ENCODE assay signal across 23 mouse cellular contexts in the genomic region with DNA sequence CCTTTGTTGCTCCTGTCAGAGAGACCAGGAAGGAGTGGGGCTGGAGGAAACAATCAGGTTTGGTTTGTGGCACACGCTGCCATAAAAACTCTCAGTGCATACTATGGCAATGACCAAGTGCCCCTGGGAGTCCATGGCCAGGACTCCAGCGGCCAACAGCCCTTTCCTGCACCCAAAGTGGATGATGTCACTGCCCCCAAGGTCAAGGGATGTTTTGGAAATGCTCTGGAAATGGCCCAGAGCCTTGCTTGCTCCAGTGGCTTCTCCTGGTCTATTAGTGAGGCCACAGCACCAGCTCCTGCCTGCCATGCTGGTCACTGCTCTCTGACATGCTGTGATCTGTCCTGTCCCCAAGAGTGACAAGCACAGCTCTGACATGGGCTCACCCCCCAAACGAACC. TPM values are rescaled to one million over a fixed set of nuclear protein-coding genes. Genes with fewer than 3 reads are reported as not detected.
DNase-seq lines count a peak whose midpoint lies in the region; ATAC-seq lines count a peak whose summit lies in the region.
"Had no signal": no experiment of that assay in that cellular context is flagged by ENCODE, and none has a peak within 500 bp of the region (broad histone marks: within the 10 kb centered on the region; RNA-seq: fewer than 3 reads in every experiment).

No protein-coding gene starts in this region.

- no peak for DNase-seq in forebrain, embryonic 10.5 days (ENCODE audit: extremely low spot score, low spot score)
- peak; percentile 68 for DNase-seq in ovary, adult 18-20 months (ENCODE audit: low spot score)
- DNase-seq in ovary, postnatal 14 days (ENCODE audit: low spot score): no peak
- peak; percentile 92 for DNase-seq in adrenal gland, adult 2 months
- DNase-seq in adrenal gland, postnatal 25 days: peak; percentile 69
- DNase-seq in gastrocnemius, postnatal 14 days: no peak
- DNase-seq in kidney, adult 18-20 months: no peak
- DNase-seq: cerebellum, adult 11 months; cerebellum, adult 8-10 months; cerebellum, postnatal 14 days; embryo, embryonic 11 days; gastrocnemius, adult 2 months; gastrocnemius, postnatal 36 days; heart, postnatal 10 days; heart, postnatal 4 days; kidney, adult 11 months had no signal

- 85% methylated on average over 3 of the region's 3 CpGs for WGBS in forebrain, embryonic 12.5 days
- whole genome bisulfite sequencing in forebrain, embryonic 10.5 days: 92% methylated on average over 3 of the region's 3 CpGs

- no peaks in the 10 kb centered on the region; the same call in 1 of the 2 replicates for H3K4me1 ChIP-seq in forebrain, embryonic 12.5 days
- H3K4me1 ChIP-seq in forebrain, embryonic 10.5 days: peaks cover 21% of the 10 kb centered on the region
- H3K4me1 ChIP-seq: embryonic facial prominence, embryonic 12.5 days had no signal

- no peak overlapping the region for H3K27ac ChIP-seq in forebrain, embryonic 12.5 days
- no peak overlapping the region for H3K27ac ChIP-seq in forebrain, embryonic 10.5 days
- H3K27ac ChIP-seq: embryonic facial prominence, embryonic 12.5 days; gastrocnemius, adult 2 months; heart, embryonic 10.5 days; hindbrain, embryonic 12.5 days had no signal

- no peak overlapping the region for H3K4me2 ChIP-seq in forebrain, embryonic 12.5 days
- H3K4me2 ChIP-seq: embryonic facial prominence, embryonic 12.5 days; hindbrain, embryonic 12.5 days had no signal

- ATAC-seq in forebrain, embryonic 12.5 days (ENCODE audit: low FRiP score): no peak
- ATAC-seq: forebrain, embryonic 14.5 days; hindbrain, embryonic 16.5 days had no signal

- no peaks in the 10 kb centered on the region for H3K9me3 ChIP-seq in forebrain, embryonic 12.5 days
- no peaks in the 10 kb centered on the region for H3K9me3 ChIP-seq in forebrain, embryonic 10.5 days
- H3K9me3 ChIP-seq: embryonic facial prominence, embryonic 12.5 days; heart, embryonic 10.5 days; hindbrain, embryonic 12.5 days had no signal

- 0 out of 2 replicates have a peak overlapping the region, but pooled peaks have one; percentile 21 for H3K9ac ChIP-seq in forebrain, embryonic 12.5 days
- H3K9ac ChIP-seq: embryonic facial prominence, embryonic 12.5 days; hindbrain, embryonic 12.5 days had no signal

- intact Hi-C loops in gastrocnemius, postnatal 14 days (cut with DNase I; ENCODE audit: low total_unique reads): no loop called here

- peaks cover 98% of the 10 kb centered on the region for H3K36me3 ChIP-seq in forebrain, embryonic 12.5 days (replicated peaks)
- H3K36me3 ChIP-seq in forebrain, embryonic 10.5 days (replicated peaks): peaks cover 100% of the 10 kb centered on the region

- no peaks in the 10 kb centered on the region for H3K27me3 ChIP-seq in forebrain, embryonic 12.5 days
- no peaks in the 10 kb centered on the region for H3K27me3 ChIP-seq in forebrain, embryonic 10.5 days (ENCODE audit: poor library complexity, severe bottlenecking)
- H3K27me3 ChIP-seq: CH12.LX; embryonic facial prominence, embryonic 12.5 days had no signal

- no peak overlapping the region for H3K4me3 ChIP-seq in forebrain, embryonic 12.5 days (replicated peaks)
- no peak overlapping the region for H3K4me3 ChIP-seq in forebrain, embryonic 10.5 days
- H3K4me3 ChIP-seq: embryonic facial prominence, embryonic 12.5 days; gastrocnemius, adult 2 months; heart, embryonic 10.5 days; hindbrain, embryonic 12.5 days had no signal

RNA-seq across cellular contexts. Expression of gene Cep131, which starts 10.4 kb away (rescaled TPM):
- polyA plus RNA-seq in forebrain, embryonic 12.5 days (2016; fragmentation: Nextera tagmentation; extraction: Ambion mirVana): 48.2 and 51.0 TPM in 2 replicates
- polyA plus RNA-seq in forebrain, embryonic 10.5 days (2016; fragmentation: Nextera tagmentation; extraction: Ambion mirVana): 41.4 and 42.5 TPM in 2 replicates
- total RNA-seq in adrenal gland, adult 2 months (2021): 100 to 1,000 TPM in 1 of 2 experiments, 10 to 100 TPM in 1; 74.3 to 121 TPM
- polyA plus RNA-seq in adrenal gland, adult 2 months (2012; rRNA removed): 33.6 and 50.6 TPM in 2 replicates
- total RNA-seq in adrenal gland, postnatal 25 days (2021): 194 and 411 TPM in 2 replicates
- total RNA-seq in gastrocnemius, postnatal 14 days (2021): 1 to 10 TPM; 7.9 to 8.5 TPM

RNA-seq across cellular contexts. Expression of gene Tepsin, which starts 22.3 kb away (rescaled TPM):
- polyA plus RNA-seq in forebrain, embryonic 12.5 days (2016; fragmentation: Nextera tagmentation; extraction: Ambion mirVana): 17.3 and 20.9 TPM in 2 replicates
- 17.7 and 20.6 TPM in 2 replicates for polyA plus RNA-seq in forebrain, embryonic 10.5 days (2016; fragmentation: Nextera tagmentation; extraction: Ambion mirVana)
- total RNA-seq in adrenal gland, adult 2 months (2021): 10 to 100 TPM; 10.2 to 14.4 TPM
- 53.9 and 61.2 TPM in 2 replicates for polyA plus RNA-seq in adrenal gland, adult 2 months (2012; rRNA removed)
- 17.1 and 18.1 TPM in 2 replicates for total RNA-seq in adrenal gland, postnatal 25 days (2021)
- total RNA-seq in gastrocnemius, postnatal 14 days (2021): 1 to 10 TPM; 5.1 to 6.6 TPM

RNA-seq across cellular contexts. Expression of gene Ndufaf8, which starts 22.5 kb away (rescaled TPM):
- polyA plus RNA-seq in forebrain, embryonic 12.5 days (2016; fragmentation: Nextera tagmentation; extraction: Ambion mirVana): 52.5 and 62.0 TPM in 2 replicates
- 87.4 and 97.7 TPM in 2 replicates for polyA plus RNA-seq in forebrain, embryonic 10.5 days (2016; fragmentation: Nextera tagmentation; extraction: Ambion mirVana)
- total RNA-seq in adrenal gland, adult 2 months (2021): 10 to 100 TPM; 47.5 to 76.2 TPM
- polyA plus RNA-seq in adrenal gland, adult 2 months (2012; rRNA removed): 78.1 and 85.2 TPM in 2 replicates
- 57.7 and 60.1 TPM in 2 replicates for total RNA-seq in adrenal gland, postnatal 25 days (2021)
- total RNA-seq in gastrocnemius, postnatal 14 days (2021): 10 to 100 TPM; 36.5 to 45.6 TPM

RNA-seq across cellular contexts. Expression of gene Aatk, which starts 29.2 kb away (rescaled TPM):
- polyA plus RNA-seq in forebrain, embryonic 12.5 days (2016; fragmentation: Nextera tagmentation; extraction: Ambion mirVana): 6.1 and 7.6 TPM in 2 replicates
- 1.5 and 1.8 TPM in 2 replicates for polyA plus RNA-seq in forebrain, embryonic 10.5 days (2016; fragmentation: Nextera tagmentation; extraction: Ambion mirVana)
- total RNA-seq in adrenal gland, adult 2 months (2021): 10 to 100 TPM in 1 of 2 experiments, 1 to 10 TPM in 1; 9.9 to 15.5 TPM
- polyA plus RNA-seq in adrenal gland, adult 2 months (2012; rRNA removed): 26.3 and 44.1 TPM in 2 replicates
- total RNA-seq in adrenal gland, postnatal 25 days (2021): 11.8 and 15.5 TPM in 2 replicates
- 10 to 100 TPM in 1 of 2 experiments, 1 to 10 TPM in 1; 9.4 to 17.0 TPM for total RNA-seq in gastrocnemius, postnatal 14 days (2021)

Comparison
In these comparisons a context has a peak if more than half of its experiments do, and no peak if none do; other contexts are left out.
1. DNase-seq: peak in ovary, adult 18-20 months (single experiment), adrenal gland, adult 2 months (single experiment) and adrenal gland, postnatal 25 days (single experiment); none in forebrain, embryonic 10.5 days (single experiment), ovary, postnatal 14 days (single experiment), gastrocnemius, postnatal 14 days (single experiment) and kidney, adult 18-20 months (single experiment).
2. RNA of gene Cep131, which starts 10.4 kb away (total RNA-seq): 194 to 411 TPM in adrenal gland, postnatal 25 days and 74.3 to 121 TPM in adrenal gland, adult 2 months; 7.9 to 8.5 TPM in gastrocnemius, postnatal 14 days; every median in the first group is over 4 times any median in the second.